Mouse (Mus musculus): ENCODE data around the gene Senp3. TPM values are rescaled to one million over a fixed set of nuclear protein-coding genes. Genes with fewer than 3 reads are reported as not detected.
A peak's percentile ranks its signal among the peaks of the same experiment; 100 is the strongest.
"Not testable (repeated sequence)": the region's sequence is repeated elsewhere in the genome, so short reads cannot be mapped to it uniquely, and the experiment has no call there.

Senp3 gene
- total RNA-seq, 2 experiments from 2014 or later = 91.5 to 102 TPM

DNA sequence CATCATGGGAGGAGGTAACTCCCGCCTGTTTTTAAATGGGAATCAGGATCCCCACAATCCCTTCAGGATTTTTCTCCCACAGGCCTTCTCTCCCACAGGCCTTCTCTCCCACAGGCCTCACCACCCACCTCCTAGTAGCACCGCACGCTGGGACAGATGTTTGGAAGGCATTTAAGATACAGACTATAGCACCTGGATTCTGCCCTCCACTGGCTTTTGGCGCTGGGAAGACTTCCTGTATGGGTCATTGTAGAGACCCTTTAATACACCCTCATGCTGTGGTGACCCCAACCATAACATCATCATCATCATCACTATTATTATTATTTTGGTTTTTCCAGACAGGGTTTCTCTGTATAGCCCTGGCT, 25.6 kb upstream of the Senp3 start:
- intact Hi-C loops (cut with DNase I) = no loop called here
- DNase-seq (ENCODE audit: low spot score in 2 of 2) = no peak

DNA sequence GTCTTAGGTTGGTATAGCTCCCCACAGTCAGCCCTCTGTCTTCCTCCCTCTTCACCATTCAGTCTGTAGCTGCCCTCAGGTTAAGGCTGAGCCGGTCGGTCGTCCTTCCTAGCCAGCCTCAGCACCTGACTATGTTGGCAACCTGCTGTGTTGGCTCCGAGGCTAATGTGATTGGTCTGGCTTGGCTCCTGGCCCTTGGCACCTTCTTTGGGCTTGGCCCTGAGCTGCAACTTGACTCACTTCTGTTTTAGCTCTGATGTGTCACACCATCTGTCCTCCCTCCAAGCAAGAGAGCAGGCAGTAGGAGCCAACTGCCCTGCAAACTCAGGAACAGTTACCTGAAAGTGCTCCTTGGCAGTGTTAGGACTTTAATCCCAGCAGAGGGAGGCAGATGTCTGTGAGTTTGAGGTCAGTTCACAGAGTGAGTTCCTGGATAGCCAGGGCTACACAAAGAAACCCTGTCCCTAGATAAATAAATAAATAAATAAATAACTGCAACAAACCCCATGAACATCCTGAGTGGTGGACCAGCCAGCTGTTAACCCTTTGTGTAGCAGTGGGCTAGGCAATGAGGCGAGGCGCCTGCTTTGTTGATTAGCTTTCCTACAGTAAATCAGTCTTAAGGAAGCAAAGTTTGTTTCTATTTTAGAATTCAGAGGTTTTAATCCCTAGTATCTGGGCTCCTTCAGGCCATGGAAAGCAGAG, 25.0 kb upstream of the Senp3 start:
- no peak for DNase-seq (ENCODE audit: low spot score in 2 of 2)

GRCm38 (mm10) chr11:69704613-69705010, 22.7 kb upstream of the Senp3 start:
- intact Hi-C loops (cut with DNase I) = no loop called here
- DNase-seq (ENCODE audit: low spot score in 2 of 2) = no peak

More for the DNA sequence above, 25.0 kb upstream of the Senp3 start:
- intact Hi-C loops (cut with DNase I) = no loop called here

DNA sequence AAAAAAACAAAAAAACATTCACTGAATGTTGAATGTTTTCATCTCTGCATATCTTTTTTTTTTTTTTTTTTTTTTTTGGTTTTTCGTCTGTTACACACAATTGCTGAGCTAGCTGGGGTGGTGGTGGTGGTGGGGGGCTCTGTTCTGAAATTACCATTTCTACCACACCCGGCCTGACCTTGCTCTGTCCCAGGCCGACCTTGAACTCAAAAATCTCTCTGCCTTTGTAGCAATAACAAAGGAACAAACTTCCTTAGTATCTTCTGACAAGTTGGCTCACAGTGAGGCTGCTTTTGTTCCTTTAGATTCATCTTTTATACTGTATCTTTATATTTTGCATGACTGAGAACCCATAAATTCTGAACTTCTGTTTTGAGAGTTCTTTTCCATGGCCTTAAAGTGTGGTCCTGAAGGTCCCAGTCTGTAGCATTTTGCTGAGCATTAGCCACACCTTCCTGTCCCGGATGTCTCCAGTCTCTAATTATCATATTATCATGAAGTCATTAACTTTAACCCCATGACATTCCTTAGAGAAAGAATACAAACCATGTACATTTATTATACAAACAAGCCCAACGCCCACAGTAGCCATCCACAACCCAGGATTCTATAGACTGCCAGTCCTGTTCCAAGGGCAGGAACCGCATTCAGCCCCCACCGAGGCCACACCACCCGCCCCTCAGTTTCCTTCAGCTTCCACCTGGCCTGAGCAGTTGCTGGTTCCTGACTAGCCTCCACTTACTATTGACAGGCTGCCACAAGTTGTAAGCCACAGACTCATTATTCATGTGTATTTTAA, 22.1 kb upstream of the Senp3 start:
- intact Hi-C loops (cut with DNase I) = no loop called here
- DNase-seq (ENCODE audit: low spot score in 2 of 2) = no peak

DNA sequence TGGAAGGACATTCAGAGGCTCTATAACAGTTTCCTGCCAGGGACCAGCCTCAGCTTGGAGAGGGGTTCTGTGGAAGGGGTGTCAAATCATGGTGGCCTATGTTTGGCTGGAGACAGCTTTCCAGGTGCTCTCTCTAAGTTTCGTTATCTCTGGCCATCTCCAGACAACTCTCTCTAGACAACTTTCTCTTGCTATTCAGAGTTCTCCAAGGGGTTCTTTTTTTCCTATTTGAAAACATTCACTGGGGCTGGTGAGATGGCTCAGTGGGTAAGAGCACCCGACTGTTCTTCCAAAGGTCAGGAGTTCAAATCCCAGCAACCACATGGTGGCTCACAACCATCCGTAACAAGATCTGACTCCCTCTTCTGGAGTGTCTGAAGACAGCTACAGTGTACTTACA, 21.5 kb upstream of the Senp3 start:
- intact Hi-C loops (cut with DNase I); DNase-seq (ENCODE audit: low spot score in 2 of 2): not testable (repeated sequence)

DNA sequence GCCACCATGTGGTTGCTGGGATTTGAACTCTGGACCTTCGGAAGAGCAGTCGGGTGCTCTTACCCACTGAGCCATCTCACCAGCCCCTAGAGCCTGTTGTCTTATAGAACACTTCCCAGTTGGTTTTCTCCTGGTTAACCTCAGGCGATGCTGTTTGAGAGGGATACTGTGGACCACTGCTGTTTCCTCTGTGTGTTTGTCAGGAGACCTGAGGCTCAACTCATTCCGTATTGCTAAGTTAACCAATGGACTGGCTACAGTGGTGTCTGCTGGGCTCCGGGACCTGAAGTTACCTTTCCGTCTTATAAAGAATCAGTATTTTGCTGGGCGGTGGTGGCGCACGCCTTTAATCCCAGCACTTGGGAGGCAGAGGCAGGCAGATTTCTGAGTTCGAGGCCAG, 21.0 kb upstream of the Senp3 start:
- intact Hi-C loops (cut with DNase I); DNase-seq (ENCODE audit: low spot score in 2 of 2): not testable (repeated sequence)

GRCm38 (mm10) chr11:69699595-69699994, 17.7 kb upstream of the Senp3 start:
- no peak for DNase-seq (ENCODE audit: low spot score in 2 of 2)
- intact Hi-C loops (cut with DNase I) = no loop called here

GRCm38 (mm10) chr11:69698574-69698973, 16.7 kb upstream of the Senp3 start:
- no peak for DNase-seq (ENCODE audit: low spot score in 2 of 2)
- intact Hi-C loops (cut with DNase I) = no loop called here

GRCm38 (mm10) chr11:69697396-69697795, 15.5 kb upstream of the Senp3 start:
- intact Hi-C loops (cut with DNase I) = no loop called here
- DNase-seq (ENCODE audit: low spot score in 2 of 2) = no peak

GRCm38 (mm10) chr11:69695361-69696181, 13.7 kb upstream of the Senp3 start, which contains the start of the genes Tnfsf12 and Tnfsfm13:
TSS of gene Tnfsf12 (minus strand) at chr11:69695849.
TSS of gene Tnfsfm13 (minus strand) at chr11:69696098.
- intact Hi-C loops (cut with DNase I) = no loop called here
- DNase-seq (ENCODE audit: low spot score in 2 of 2) = peak in 1 of 2 experiments; percentile 53

- peak in 1 of 2 experiments; percentile 73 for DNase-seq (ENCODE audit: low spot score in 2 of 2)
- intact Hi-C loops (cut with DNase I) = no loop called here
Measured at GRCm38 (mm10) chr11:69695046-69695360, 13.1 kb upstream of the Senp3 start.

- no peak for DNase-seq (ENCODE audit: low spot score in 2 of 2)
- intact Hi-C loops (cut with DNase I) = no loop called here
Measured at GRCm38 (mm10) chr11:69693421-69693965, 11.6 kb upstream of the Senp3 start.

DNA sequence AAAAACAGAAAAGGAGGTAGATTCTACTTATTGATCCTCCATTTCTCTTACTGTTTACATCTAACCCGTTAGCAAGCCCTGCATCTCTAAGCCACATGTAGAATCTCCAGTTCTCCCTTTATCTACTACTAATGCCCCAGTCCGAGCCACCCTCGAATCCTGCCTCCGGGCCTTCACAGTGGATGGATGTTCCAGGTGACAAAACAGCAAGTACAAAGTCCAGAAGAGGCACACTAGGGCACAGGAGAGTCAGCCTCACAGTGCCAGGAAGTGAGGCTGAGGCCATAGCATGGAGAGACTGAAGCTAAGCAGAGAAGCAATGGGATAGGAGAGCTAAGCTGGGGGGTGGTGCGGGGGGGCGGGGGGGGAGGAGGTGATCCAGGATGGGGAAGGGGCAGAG, 11.0 kb upstream of the Senp3 start:
- intact Hi-C loops (cut with DNase I) = no loop called here

GRCm38 (mm10) chr11:69692196-69692811, 10.4 kb upstream of the Senp3 start:
- DNase-seq (ENCODE audit: low spot score in 2 of 2) = no peak
- intact Hi-C loops (cut with DNase I) = no loop called here

More for the DNA sequence above, 11.0 kb upstream of the Senp3 start:
- no peak for DNase-seq (ENCODE audit: low spot score in 2 of 2)

DNA sequence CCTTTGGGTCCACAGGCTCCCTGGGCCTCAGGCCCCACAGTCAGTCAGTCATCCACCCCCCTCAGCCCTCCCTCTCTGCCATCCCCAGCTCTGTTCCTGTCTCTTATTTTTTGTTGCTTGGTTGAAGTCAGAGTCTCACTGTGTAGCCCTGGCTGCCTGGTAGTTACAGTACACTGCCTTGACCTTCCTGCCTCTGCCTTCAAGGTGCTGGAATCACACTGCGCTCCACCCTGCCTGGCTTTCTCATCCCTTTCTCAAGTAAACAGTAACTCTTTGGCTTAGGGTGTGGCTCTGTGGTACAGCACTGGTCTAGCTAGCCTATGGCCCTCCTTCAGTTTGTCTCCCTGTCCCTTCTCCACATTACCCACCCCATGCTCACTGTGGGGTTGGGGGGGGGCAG, 8.0 kb upstream of the Senp3 start:
- intact Hi-C loops (cut with DNase I) = loop anchor here (10.0 kb wide), 1 partner anchor 185 kb away; the partner anchor contains the start of gene Tmem95
- DNase-seq (ENCODE audit: low spot score in 2 of 2) = no peak

DNA sequence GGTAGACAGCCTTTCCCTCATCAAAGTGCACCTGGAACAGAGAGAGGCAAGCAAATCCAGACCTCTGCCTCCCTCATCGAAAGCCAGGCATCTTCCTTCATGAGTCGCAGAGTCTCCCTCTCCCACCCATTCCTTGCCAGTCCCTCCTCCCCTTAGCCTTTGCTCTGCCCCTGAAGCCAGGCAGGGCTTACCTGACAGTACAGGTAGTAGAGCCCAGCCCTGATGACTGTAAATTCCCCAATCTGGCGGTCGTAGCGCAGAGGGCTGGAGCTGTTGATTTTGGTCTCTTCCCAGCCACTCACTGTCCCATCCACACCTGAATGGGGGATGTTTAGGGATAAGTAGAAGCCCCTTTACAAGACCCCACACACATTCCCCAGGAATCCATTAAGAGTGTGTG, 5.2 kb upstream of the Senp3 start:
- intact Hi-C loops (cut with DNase I) = loop anchor here (10.0 kb wide), 1 partner anchor 188 kb away; the partner anchor contains the start of gene Tmem95
- no peak for DNase-seq (ENCODE audit: low spot score in 2 of 2)

- DNase-seq (ENCODE audit: low spot score in 2 of 2) = peak in 1 of 2 experiments; percentile 49
- intact Hi-C loops (cut with DNase I) = loop anchor here (10.0 kb wide), 1 partner anchor 188 kb away; the partner anchor contains the start of gene Tmem95
Measured at GRCm38 (mm10) chr11:69686377-69686776, 4.5 kb upstream of the Senp3 start.

DNA sequence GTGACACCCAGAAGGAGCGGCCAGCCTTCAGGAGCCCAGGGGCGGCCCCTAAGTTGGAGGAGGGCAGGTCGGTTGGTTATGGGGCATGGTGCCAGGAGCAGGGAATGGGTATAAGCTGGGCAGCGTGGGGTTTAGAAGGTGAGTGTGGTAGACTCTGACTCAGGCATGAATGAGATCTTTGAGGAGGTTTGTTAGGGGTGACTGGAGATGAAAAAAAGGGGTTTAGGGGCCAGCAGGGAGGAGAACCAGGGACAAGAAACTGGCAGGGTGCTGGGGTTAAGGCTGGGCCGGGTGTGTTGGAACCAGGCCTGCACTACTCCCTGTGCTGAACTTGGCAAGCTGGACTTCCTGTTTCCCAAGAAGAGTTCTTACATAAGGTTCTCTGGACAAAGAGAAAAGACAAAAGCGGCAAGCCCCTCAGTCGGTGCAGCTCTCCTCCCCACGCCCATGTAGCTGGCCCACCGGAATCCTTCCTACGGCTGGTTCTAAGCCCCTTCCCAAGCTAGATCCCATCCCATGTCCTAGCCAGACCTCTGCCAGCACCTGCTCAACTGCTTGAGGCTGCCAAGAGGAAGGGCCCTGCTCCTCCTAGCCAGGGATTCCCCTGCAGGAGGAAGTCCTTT, 3.8 kb upstream of the Senp3 start, which contains the start of gene Tnfsf13:
Tnfsf13 (minus strand) TSS at position 259 of the 623 bp plus-strand sequence.
- peak in 1 of 2 experiments; percentile 41 for DNase-seq (ENCODE audit: low spot score in 2 of 2)

More for the DNA sequence above, 3.8 kb upstream of the Senp3 start, which contains the start of gene Tnfsf13:
- intact Hi-C loops (cut with DNase I) = loop anchor here (10.0 kb wide), 1 partner anchor 189 kb away; the partner anchor contains the start of gene Tmem95

Data from left cerebral cortex, postnatal 14 days (tissue).